Mouse (Mus musculus) WW6 (cell line): ENCODE measurements around the gene Gm13078.

Source experiments
- DNase-seq: peaks from one replicate; pipeline ENCODE4 v3.0.0-alpha.2; 2013; ENCODE audit warnings: low read depth, low spot score

The Gm13078 gene

GRCm38 (mm10) chr4:143719155-143719554 lies at the start of gene Gm13078:
Gm13078 (plus strand) TSS chr4:143719455.
- no peak for DNase-seq

- DNase-seq = no peak
Observed at GRCm38 (mm10) chr4:143702611-143703010, 16.6 kb upstream of the Gm13078 start, which contains the start of gene Gm13089. Gm13089 (minus strand) TSS chr4:143702711.
